Mouse (Mus musculus) heart, postnatal 4 days (tissue): ENCODE measurements around the gene Cmss1. TPM values are rescaled to one million over a fixed set of nuclear protein-coding genes. Genes with fewer than 3 reads are reported as not detected.

Experiments
- DNase-seq: peaks from one replicate; pipeline ENCODE4 v3.0.0; 2021
- total RNA-seq, 2 experiments: library from RNA; stranded (reverse); gene quantifications; 2 replicates each; pipeline ENCODE4 v1.2.3; 2021

Cmss1 gene
- total RNA-seq, 2 experiments from 2014 or later, result 33.9 to 39.6 TPM

GRCm38 (mm10) chr16:57339765-57340612, 266.7 kb downstream of the Cmss1 start:
- DNase-seq, result no peak

GRCm38 (mm10) chr16:57336770-57337423, 269.8 kb downstream of the Cmss1 start:
- DNase-seq, result no peak

GRCm38 (mm10) chr16:57332301-57332700, 274.4 kb downstream of the Cmss1 start:
- DNase-seq, result no peak

GRCm38 (mm10) chr16:57330111-57330510, 276.6 kb downstream of the Cmss1 start:
- DNase-seq, result no peak

GRCm38 (mm10) chr16:57329028-57329427, 277.6 kb downstream of the Cmss1 start:
- peak; percentile 19 for DNase-seq

GRCm38 (mm10) chr16:57326996-57327395, 279.7 kb downstream of the Cmss1 start:
- peak; percentile 58 for DNase-seq

- no peak for DNase-seq
Measured at GRCm38 (mm10) chr16:57319284-57320124, 287.2 kb downstream of the Cmss1 start.

GRCm38 (mm10) chr16:57318637-57319125, 288.0 kb downstream of the Cmss1 start:
- DNase-seq, result no peak

GRCm38 (mm10) chr16:57317882-57318636, 288.6 kb downstream of the Cmss1 start:
- DNase-seq, result no peak

- no peak for DNase-seq
Measured at GRCm38 (mm10) chr16:57317127-57317526, 289.5 kb downstream of the Cmss1 start.

- no peak for DNase-seq
Measured at GRCm38 (mm10) chr16:57315026-57315425, 291.6 kb downstream of the Cmss1 start.

GRCm38 (mm10) chr16:57314236-57314635, 292.4 kb downstream of the Cmss1 start:
- DNase-seq, result no peak

- no peak for DNase-seq
Measured at GRCm38 (mm10) chr16:57313487-57313886, 293.2 kb downstream of the Cmss1 start.

- no peak for DNase-seq
Measured at GRCm38 (mm10) chr16:57312130-57312529, 294.5 kb downstream of the Cmss1 start.

- DNase-seq, result no peak
Measured at GRCm38 (mm10) chr16:57305463-57305862, 301.2 kb downstream of the Cmss1 start.

- no peak for DNase-seq
Measured at GRCm38 (mm10) chr16:57303716-57304115, 302.9 kb downstream of the Cmss1 start.

GRCm38 (mm10) chr16:57302792-57303698, 303.6 kb downstream of the Cmss1 start:
- DNase-seq, result no peak

- no peak for DNase-seq
Measured at GRCm38 (mm10) chr16:57301512-57302115, 305.1 kb downstream of the Cmss1 start.

GRCm38 (mm10) chr16:57295216-57295934, 311.3 kb downstream of the Cmss1 start:
- DNase-seq, result no peak

GRCm38 (mm10) chr16:57292765-57293164, 313.9 kb downstream of the Cmss1 start, which contains the start of gene Tmem30c:
Gene Tmem30c, minus strand, starts transcription at chr16:57292865.
- no peak for DNase-seq
